Mouse (Mus musculus) G1E (cell line): ENCODE measurements around the gene Cdk14. TPM values are rescaled to one million over a fixed set of nuclear protein-coding genes. Genes with fewer than 3 reads are reported as not detected.
A peak's percentile ranks its signal among the peaks of the same experiment; 100 is the strongest.

Experiments
- ATAC-seq: 2 replicates; pipeline ENCODE4 v1.8.0; 2016; ENCODE audit warnings: mild to moderate bottlenecking; ENCODE audit not compliant: insufficient number of reproducible peaks, poor library complexity, low FRiP score, severe bottlenecking; ENCODE audit errors: extremely low read depth
- DNase-seq: peaks from one replicate; pipeline ENCODE4 v3.0.0; 2012; ENCODE audit warnings: low spot score
- H3K27me3 ChIP-seq: 2 replicates; pipeline ENCODE4 v1.6.1; 2012; ENCODE audit warnings: mild to moderate bottlenecking, low read length, inconsistent platforms; ENCODE audit not compliant: insufficient read depth
- H3K36me3 ChIP-seq: replicated peaks from 2 replicates; pipeline ENCODE3; 2012; ENCODE audit warnings: mild to moderate bottlenecking, inconsistent platforms
- H3K4me1 ChIP-seq: 2 replicates; pipeline ENCODE4 v1.6.1; 2012; ENCODE audit warnings: low read depth, low read length, inconsistent platforms, mixed read lengths; ENCODE audit not compliant: insufficient read depth
- H3K4me3 ChIP-seq: 2 replicates; pipeline ENCODE4 v1.5.1; 2012; ENCODE audit warnings: low read depth, mild to moderate bottlenecking, inconsistent platforms, low read length, moderate library complexity, mixed read lengths
- H3K9me3 ChIP-seq: replicated peaks from 2 replicates; pipeline ENCODE4 v1.6.1; 2012; ENCODE audit warnings: inconsistent platforms
- CTCF ChIP-seq: IDR thresholded peaks from 2 replicates; pipeline ENCODE4 v1.5.1; 2012; ENCODE audit warnings: low read depth, low read length, inconsistent platforms, mixed read lengths
- GATA1 ChIP-seq: IDR thresholded peaks from 2 replicates; pipeline ENCODE4 v1.6.1; 2012; ENCODE audit warnings: borderline replicate concordance, low read length, inconsistent platforms, mixed read lengths
- GATA2 ChIP-seq: IDR thresholded peaks from 2 replicates; pipeline ENCODE4 v1.6.1; 2012; ENCODE audit warnings: low read depth, low read length, inconsistent platforms, borderline replicate concordance
- POLR2AphosphoS5 ChIP-seq: IDR thresholded peaks from 2 replicates; pipeline ENCODE4 v1.6.1; 2012; ENCODE audit warnings: low read depth, low read length, inconsistent platforms; ENCODE audit not compliant: insufficient replicate concordance
- TAL1 ChIP-seq: conservative IDR thresholded peaks from 2 replicates; pipeline ENCODE4 v1.6.1; 2012; ENCODE audit warnings: low read depth, low read length, inconsistent platforms, mixed read lengths
- polyA plus RNA-seq: library from polyadenylated mRNA; stranded (reverse); fragments of >175 nt; gene quantifications from 2 replicates; pipeline ENCODE4 v1.2.3, GENCODE M21; 2012
- total RNA-seq, 2 experiments: library from RNA; stranded (forward) in 1 of 2; stranded (reverse) in 1 of 2; fragments of 200-1000 nt in 1 of 2; fragments of >200 nt in 1 of 2; fragmentation: Nextera tagmentation in 1 of 2; gene quantifications; 2 replicates each; pipeline ENCODE4 v1.2.3; 2014 to 2017

Cdk14 gene
- total and polyA plus RNA-seq, 3 experiments = 0.98 TPM; not detected in 2

DNA sequence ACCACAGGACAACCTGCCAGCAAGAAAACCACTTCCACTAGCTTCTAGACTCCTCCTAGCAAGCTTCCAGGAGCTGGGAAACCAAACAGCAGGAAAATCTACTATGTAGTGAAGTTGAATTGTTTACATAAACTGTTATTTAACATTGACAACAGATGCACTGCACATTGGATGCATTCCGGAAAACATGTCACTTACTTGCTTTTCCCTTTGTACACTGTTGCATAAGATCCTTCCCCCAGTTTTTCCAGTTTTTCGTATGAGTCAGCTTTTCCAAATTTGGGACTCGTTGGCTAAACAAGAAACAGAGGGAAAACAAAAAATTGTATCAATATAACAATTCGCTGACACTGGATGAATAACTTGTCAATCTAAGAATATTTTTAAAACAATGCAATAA, 193.1 kb downstream of the Cdk14 start:
- Histone ChIP-seq H3K36me3 (no peaks in the 10 kb centered on the region), H3K4me3 (no peak overlapping the region), H3K27me3 (peaks cover 6% of the 10 kb centered on the region; the same call in 1 of the 2 replicates), H3K9me3 (no peaks in the 10 kb centered on the region), H3K4me1 (no peaks in the 10 kb centered on the region)
- DNase-seq (no peak), ATAC-seq (no peak)
- TF ChIP-seq GATA1 (no peak), CTCF (no peak), GATA2 (no peak), TAL1 (no peak), POLR2AphosphoS5 (no peak)

DNA sequence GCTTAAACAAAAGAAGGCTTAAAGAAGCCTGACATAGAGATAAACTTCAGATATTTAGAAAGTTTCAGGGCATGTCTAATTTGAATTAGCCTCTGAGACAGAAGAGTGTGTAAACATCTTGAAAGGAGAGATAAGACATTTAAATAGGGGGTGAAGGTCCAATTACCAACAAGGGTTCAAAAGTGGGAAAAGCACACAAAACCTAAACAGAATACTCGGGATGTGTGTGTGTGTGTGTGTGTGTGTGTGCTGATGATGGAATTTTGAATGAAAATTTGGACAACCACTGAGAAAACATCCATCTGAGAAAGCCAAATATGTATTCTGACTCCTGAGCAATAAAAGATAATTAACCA, 208.4 kb downstream of the Cdk14 start:
- Histone ChIP-seq H3K9me3 (no peaks in the 10 kb centered on the region), H3K4me1 (peaks cover 15% of the 10 kb centered on the region), H3K4me3 (no peak overlapping the region), H3K36me3 (no peaks in the 10 kb centered on the region), H3K27me3 (peaks cover 9% of the 10 kb centered on the region; the same call in 1 of the 2 replicates)
- ATAC-seq (no peak), DNase-seq (no peak)
- TF ChIP-seq TAL1 = no peak
- no peak for TF ChIP-seq POLR2AphosphoS5
- TF ChIP-seq GATA2 = no peak
- no peak for TF ChIP-seq CTCF
- no peak for TF ChIP-seq GATA1

DNA sequence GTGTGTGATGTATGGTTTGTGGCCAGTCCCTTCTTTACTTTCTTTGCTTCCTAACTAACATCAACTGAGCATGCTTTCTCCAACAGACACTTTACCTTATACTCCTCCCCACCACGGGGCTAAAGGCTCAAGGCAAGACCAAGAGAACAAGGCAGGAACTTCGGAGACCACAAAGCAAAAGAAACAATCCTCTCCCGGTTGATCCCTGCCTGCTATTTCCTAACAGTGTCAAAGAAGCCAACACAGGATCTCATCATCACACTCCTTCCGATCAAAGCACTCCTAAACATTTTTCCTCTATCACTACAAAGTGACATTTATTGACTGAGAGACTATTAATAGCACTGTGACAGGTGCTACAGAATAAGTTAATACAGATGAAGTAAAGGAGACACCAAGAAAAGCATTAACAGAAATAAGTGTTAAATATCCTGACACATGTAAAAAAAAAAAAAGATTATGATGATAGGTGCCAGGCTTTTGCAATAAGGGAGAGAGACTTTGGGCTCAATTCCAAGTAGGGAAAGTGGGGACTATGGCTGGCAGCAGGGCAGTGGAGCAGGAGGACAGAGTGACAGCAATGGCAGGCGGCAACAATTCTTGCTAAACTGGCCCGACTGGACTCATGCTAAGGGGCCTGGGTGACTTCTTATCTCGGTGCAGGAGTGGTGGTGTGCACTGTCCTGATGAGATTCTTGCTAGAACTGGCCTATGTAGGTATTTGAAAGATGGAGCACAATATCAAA, 208.9 kb downstream of the Cdk14 start:
- peaks cover 15% of the 10 kb centered on the region for H3K4me1 ChIP-seq
- no peaks in the 10 kb centered on the region for H3K36me3 ChIP-seq
- H3K4me3 ChIP-seq = no peak overlapping the region; the same call in 1 of the 2 replicates
- H3K27me3 ChIP-seq = peaks cover 9% of the 10 kb centered on the region; the same call in 1 of the 2 replicates
- ATAC-seq = peak; percentile 68
- DNase-seq = no peak
- TF ChIP-seq TAL1 (peak; percentile 14; the same call in 1 of the 2 replicates), GATA1 (no peak), GATA2 (no peak)
- H3K9me3 ChIP-seq = no peaks in the 10 kb centered on the region

DNA sequence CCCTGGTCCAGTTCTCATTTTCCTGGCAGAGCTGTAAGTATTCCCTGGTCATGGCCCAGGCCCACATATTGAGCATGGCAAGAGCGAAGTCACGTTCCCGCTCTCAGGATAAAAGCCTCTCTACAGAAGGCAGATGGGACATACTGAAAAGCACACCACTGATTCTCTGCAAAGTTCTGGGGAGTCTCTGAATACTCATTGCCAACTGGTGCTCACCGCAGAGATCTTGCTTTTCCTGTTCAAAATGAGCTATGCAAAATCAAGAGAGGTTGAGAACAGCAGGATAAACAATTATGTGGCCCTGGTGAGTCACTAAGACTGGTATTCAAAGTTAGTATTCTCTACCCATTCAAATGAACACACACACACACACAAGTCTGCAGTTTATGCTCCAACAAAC, 212.1 kb downstream of the Cdk14 start:
- no peaks in the 10 kb centered on the region for H3K9me3 ChIP-seq
- DNase-seq = no peak
- no peaks in the 10 kb centered on the region for H3K36me3 ChIP-seq
- peaks cover 16% of the 10 kb centered on the region for H3K27me3 ChIP-seq
- TF ChIP-seq CTCF = no peak
- no peak for TF ChIP-seq TAL1
- TF ChIP-seq POLR2AphosphoS5 = no peak
- no peak overlapping the region for H3K4me3 ChIP-seq
- no peak for ATAC-seq
- peaks cover 15% of the 10 kb centered on the region for H3K4me1 ChIP-seq

DNA sequence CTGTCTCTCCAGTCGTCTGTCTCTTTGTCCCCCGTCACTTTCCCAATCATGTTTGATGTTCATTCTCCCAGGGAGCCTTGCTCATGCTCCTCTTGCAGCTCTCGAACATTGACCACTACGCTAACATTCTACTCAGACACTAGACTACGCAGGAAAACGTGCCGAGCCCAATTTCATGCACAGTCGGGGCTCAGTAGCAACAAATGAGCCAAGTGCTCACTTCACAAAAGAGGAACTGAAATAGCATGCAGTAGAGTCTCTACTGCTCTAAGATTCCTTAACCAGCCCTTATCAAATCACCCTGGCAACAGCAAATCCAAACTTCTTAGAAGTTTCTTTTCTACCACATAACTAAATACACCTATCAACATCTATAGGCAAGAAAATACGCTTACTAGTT, 214.1 kb downstream of the Cdk14 start:
- TF ChIP-seq POLR2AphosphoS5 (no peak), CTCF (no peak), GATA2 (no peak), GATA1 (no peak), TAL1 (no peak)
- H3K27me3 ChIP-seq = peaks cover 27% of the 10 kb centered on the region
- no peak for ATAC-seq
- peaks cover 7% of the 10 kb centered on the region for H3K4me1 ChIP-seq
- DNase-seq = no peak
- no peaks in the 10 kb centered on the region for H3K9me3 ChIP-seq
- H3K36me3 ChIP-seq = no peaks in the 10 kb centered on the region
- H3K4me3 ChIP-seq = no peak overlapping the region

DNA sequence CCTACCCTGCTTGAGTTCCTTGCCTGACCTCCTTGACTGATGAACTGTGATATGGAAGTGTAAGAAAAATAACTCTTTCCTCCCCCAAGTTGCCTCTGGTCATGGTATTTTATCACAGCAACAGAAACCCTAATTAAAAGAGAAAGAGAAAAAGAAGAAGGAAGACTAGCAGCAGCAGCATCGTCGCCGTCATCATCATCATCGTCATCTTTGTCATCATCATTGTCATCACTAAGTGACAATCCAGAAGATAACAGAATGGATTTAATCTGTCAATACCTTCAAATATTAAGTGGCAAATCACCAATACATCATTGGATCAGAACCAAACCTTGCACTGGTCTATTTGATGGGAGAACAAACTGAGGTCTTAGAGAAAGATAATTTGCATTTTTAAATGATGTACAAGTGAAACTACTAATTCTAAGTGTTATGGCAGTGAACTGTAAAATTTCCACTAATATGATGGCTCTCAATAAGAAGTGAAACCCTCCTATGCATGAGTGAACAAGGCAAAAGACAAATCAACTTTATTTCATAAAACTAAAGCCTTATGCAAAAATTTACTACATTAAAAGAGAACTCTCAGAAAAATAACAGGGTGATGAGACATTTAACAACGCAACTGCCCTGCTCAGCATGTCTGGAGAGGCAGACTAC, 225.4 kb downstream of the Cdk14 start:
- no peak for ATAC-seq
- Histone ChIP-seq H3K36me3 (no peaks in the 10 kb centered on the region), H3K9me3 (no peaks in the 10 kb centered on the region)

More for the DNA sequence above, 225.4 kb downstream of the Cdk14 start:
- H3K4me1 ChIP-seq = peaks cover 10% of the 10 kb centered on the region; the same call in 1 of the 2 replicates
- H3K4me3 ChIP-seq = no peak overlapping the region
- TF ChIP-seq GATA2 (no peak), TAL1 (no peak), CTCF (no peak), GATA1 (no peak), POLR2AphosphoS5 (no peak)
- H3K27me3 ChIP-seq = 0 out of 2 replicates have a peak, but pooled peaks cover 12% of the 10 kb centered on the region
- no peak for DNase-seq
